Mouse (Mus musculus): ENCODE measurements around the gene Il12a.
"Not testable (repeated sequence)": the region's sequence is repeated elsewhere in the genome, so short reads cannot be mapped to it uniquely, and the experiment has no call there.

The Il12a gene

GRCm38 (mm10) chr3:68741955-68742354, 51.5 kb downstream of the Il12a start:
- no peak for DNase-seq (ENCODE audit: low read depth in 1 of 2, low spot score in 2 of 2)

GRCm38 (mm10) chr3:68742718-68743471, 52.5 kb downstream of the Il12a start:
- DNase-seq (ENCODE audit: low read depth in 1 of 2, low spot score in 2 of 2), result no peak

- DNase-seq (ENCODE audit: low read depth in 1 of 2, low spot score in 2 of 2), result no peak
Measured at GRCm38 (mm10) chr3:68743472-68743732, 53.0 kb downstream of the Il12a start.

GRCm38 (mm10) chr3:68744162-68744561, 53.7 kb downstream of the Il12a start:
- DNase-seq (ENCODE audit: low read depth in 1 of 2, low spot score in 2 of 2), result no peak

- no peak for DNase-seq (ENCODE audit: low read depth in 1 of 2, low spot score in 2 of 2)
Measured at GRCm38 (mm10) chr3:68745033-68745432, 54.6 kb downstream of the Il12a start.

GRCm38 (mm10) chr3:68746282-68746681, 55.8 kb downstream of the Il12a start:
- not testable (repeated sequence) for DNase-seq (ENCODE audit: low read depth in 1 of 2, low spot score in 2 of 2)

Measured in monocyte, adult 2 months (primary cell).